Mouse (Mus musculus) heart, embryonic 14.5 days (tissue): ENCODE data around the gene Ldlrad3. TPM values are rescaled to one million over a fixed set of nuclear protein-coding genes. Genes with fewer than 3 reads are reported as not detected.
A peak's percentile ranks its signal among the peaks of the same experiment; 100 is the strongest.

Source experiments
- ATAC-seq: fragments of 200-750 bp; cut with Nextera tagmentation; 2 replicates; pipeline ENCODE4 v1.8.0; 2017; ENCODE audit warnings: low read depth, moderate TSS enrichment; ENCODE audit not compliant: insufficient number of reproducible peaks, insufficient read depth, low FRiP score
- H3K27ac ChIP-seq, 2 experiments: fragments of 200-500 bp in 1 of 2; fragments of 300-500 bp in 1 of 2; sonication (generic) in 1 of 2; replicated peaks in 1 of 2; 2 replicates each; pipeline ENCODE4 v1.5.1; 2012 to 2014; ENCODE audit warnings: low read depth in 2 of 2, low read length in 2 of 2, control low read depth in 1 of 2, mild to moderate bottlenecking in 1 of 2, mixed read lengths in 1 of 2; ENCODE audit not compliant: control insufficient read depth in 1 of 2, insufficient read depth in 1 of 2
- H3K27me3 ChIP-seq: fragments of 300-500 bp; sonication (generic); 2 replicates; pipeline ENCODE4 v1.6.1; 2014; ENCODE audit warnings: mild to moderate bottlenecking, low read length, control low read depth; ENCODE audit not compliant: control insufficient read depth, insufficient read depth
- H3K36me3 ChIP-seq: fragments of 300-500 bp; sonication (generic); 2 replicates; pipeline ENCODE4 v1.6.1; 2014; ENCODE audit warnings: mild to moderate bottlenecking, control low read depth, low read length, mixed read lengths; ENCODE audit not compliant: control insufficient read depth, insufficient read depth
- H3K4me1 ChIP-seq, 2 experiments: fragments of 200-500 bp in 1 of 2; fragments of 300-500 bp in 1 of 2; sonication (generic) in 1 of 2; 2 replicates each; pipeline ENCODE4 v1.6.1; 2012 to 2014; ENCODE audit warnings: low read length in 2 of 2, control low read depth in 1 of 2, mixed read lengths in 1 of 2; ENCODE audit not compliant: control insufficient read depth in 2 of 2, insufficient read depth in 2 of 2
- H3K4me2 ChIP-seq: fragments of 300-500 bp; sonication (generic); 2 replicates; pipeline ENCODE4 v1.6.1; 2014; ENCODE audit warnings: mild to moderate bottlenecking, low read length
- H3K4me3 ChIP-seq, 2 experiments: fragments of 200-500 bp in 1 of 2; fragments of 300-500 bp in 1 of 2; sonication (generic) in 1 of 2; 2 replicates each; pipeline ENCODE4 v1.5.1; 2012 to 2014; ENCODE audit warnings: low read length in 2 of 2, mild to moderate bottlenecking in 2 of 2, control low read depth in 1 of 2, low read depth in 1 of 2, moderate library complexity in 1 of 2; ENCODE audit not compliant: control insufficient read depth in 1 of 2, insufficient read depth in 1 of 2
- H3K9ac ChIP-seq: fragments of 300-500 bp; sonication (generic); 2 replicates; pipeline ENCODE4 v1.6.1; 2014; ENCODE audit warnings: mild to moderate bottlenecking, low read length
- H3K9me3 ChIP-seq: fragments of 300-500 bp; sonication (generic); 2 replicates; pipeline ENCODE4 v1.6.1; 2016; ENCODE audit warnings: low read length, control low read depth; ENCODE audit not compliant: control insufficient read depth
- WGBS: fragments of 180-500 bp; shearing (Covaris S2); extraction: QIAGEN DNeasy Blood & Tissue Kit; methylation state at CpG from one replicate; pipeline ENCODE4 v1.1.7; 2014; 5-methylcytosine and 5-hydroxymethylcytosine counted together
- polyA plus RNA-seq: library from polyadenylated mRNA; unstranded; fragments of >200 nt; fragmentation: Nextera tagmentation; extraction: Ambion mirVana; gene quantifications from 2 replicates; pipeline ENCODE4 v1.2.1, GENCODE M21; 2014

The Ldlrad3 gene
- polyA plus RNA-seq, 1 experiment from 2014 or later = 13.7 TPM

DNA sequence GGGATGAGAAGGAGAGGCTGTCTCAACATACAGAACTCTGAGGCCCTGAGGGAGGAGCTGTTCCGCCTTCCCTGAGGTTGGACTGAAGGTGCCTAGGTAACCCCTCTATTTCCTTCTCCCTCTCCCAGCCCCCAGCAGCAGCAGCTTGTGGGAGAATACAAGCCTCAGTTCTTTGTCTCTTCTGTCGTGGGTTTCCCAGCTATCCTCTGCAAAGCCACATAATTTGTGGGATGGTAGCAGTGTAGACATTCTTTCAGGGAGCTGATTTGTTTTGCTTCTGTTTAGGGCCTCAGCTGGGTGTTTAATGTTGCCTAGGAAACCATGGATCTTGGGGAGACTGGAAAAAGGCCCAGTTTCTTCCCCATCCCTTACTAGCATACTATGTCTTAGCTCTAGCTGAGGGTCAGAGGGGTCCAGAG, 266.0 kb downstream of the Ldlrad3 start:
- no peak overlapping the region for H3K4me2 ChIP-seq
- peaks cover 0 to 5% of the 10 kb centered on the region in 2 experiments; a peak in 1 of 4 replicates for H3K4me1 ChIP-seq
- no peak overlapping the region for H3K27ac ChIP-seq
- no peak overlapping the region for H3K9ac ChIP-seq
- ATAC-seq = no peak
- no peak overlapping the region for H3K4me3 ChIP-seq
- no peaks in the 10 kb centered on the region for H3K27me3 ChIP-seq
- WGBS = 69% methylated on average over 2 of the region's 2 CpGs
- no peaks in the 10 kb centered on the region for H3K36me3 ChIP-seq
- H3K9me3 ChIP-seq = no peaks in the 10 kb centered on the region

DNA sequence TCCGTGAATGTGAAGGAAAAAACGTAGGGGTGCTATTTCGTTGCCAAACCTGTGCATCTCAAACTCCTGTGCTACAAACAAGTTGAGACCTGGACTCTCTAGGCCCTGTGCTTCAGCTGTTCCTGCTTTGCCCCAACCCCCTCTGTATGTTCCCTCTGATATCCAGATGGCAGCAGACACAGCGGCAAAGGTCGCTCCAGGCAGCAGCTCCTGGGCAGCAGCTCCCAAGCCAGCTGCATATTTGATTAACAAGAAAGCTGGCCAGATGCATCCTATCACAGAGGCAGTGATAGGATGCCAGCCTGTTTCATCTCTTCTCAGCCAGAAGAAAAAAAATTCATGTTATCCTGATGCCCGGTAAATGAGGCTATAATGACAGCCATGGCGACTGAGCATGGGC, 267.7 kb downstream of the Ldlrad3 start:
- H3K9me3 ChIP-seq = no peaks in the 10 kb centered on the region
- no peak overlapping the region for H3K4me2 ChIP-seq
- no peak overlapping the region for H3K27ac ChIP-seq
- ATAC-seq = no peak
- WGBS = 70% methylated on average over 7 of the region's 7 CpGs
- H3K36me3 ChIP-seq = no peaks in the 10 kb centered on the region
- no peak overlapping the region for H3K9ac ChIP-seq
- no peaks in the 10 kb centered on the region for H3K27me3 ChIP-seq
- H3K4me1 ChIP-seq = peaks cover 0 to 5% of the 10 kb centered on the region in 2 experiments; a peak in 1 of 4 replicates
- no peak overlapping the region for H3K4me3 ChIP-seq

DNA sequence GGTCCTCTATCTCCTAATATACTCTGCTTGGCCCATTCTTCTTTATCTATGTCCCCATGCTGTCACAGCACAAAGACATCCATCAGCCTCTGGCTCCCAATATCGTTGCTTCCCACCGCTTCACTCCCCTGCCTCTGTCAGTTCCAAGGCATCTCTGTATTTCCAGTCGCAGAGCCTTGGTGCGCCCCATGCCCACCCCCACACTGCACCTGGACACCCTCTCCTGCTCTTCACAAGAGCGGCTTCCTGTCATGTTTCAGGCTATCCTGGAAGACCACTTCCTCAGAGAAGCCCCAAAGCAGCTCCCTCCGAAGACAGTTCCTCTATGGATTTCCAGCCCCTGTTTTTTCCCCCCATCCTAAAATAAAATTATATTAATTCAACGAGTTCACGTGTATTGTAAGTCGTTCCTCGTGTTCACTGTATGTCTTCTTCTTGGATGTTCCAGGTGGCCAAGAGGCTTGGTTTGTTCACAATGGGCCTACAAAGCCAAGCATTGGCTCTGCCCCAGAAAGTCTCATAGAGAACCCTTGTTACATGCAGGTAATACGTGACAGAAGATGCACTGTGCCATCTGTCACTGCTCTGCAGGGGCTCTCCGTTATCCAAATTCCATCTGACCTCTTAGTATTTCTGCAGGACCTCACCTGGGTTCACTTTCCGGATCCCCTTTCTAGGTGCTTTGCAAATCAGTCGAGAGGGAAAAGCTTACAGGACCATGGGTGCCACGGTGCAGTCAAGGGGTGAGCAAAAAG, 276.7 kb downstream of the Ldlrad3 start:
- no peak for ATAC-seq
- 0 out of 2 replicates have a peak, but pooled peaks cover 3% of the 10 kb centered on the region for H3K9me3 ChIP-seq
- no peaks in the 10 kb centered on the region for H3K36me3 ChIP-seq
- H3K4me3 ChIP-seq = no peak overlapping the region
- H3K4me1 ChIP-seq = peaks cover 0 to 3% of the 10 kb centered on the region in 2 experiments; a peak in 1 of 4 replicates
- WGBS = 87% methylated on average over 15 of the region's 15 CpGs
- no peak overlapping the region for H3K9ac ChIP-seq
- no peaks in the 10 kb centered on the region for H3K27me3 ChIP-seq
- H3K4me2 ChIP-seq = no peak overlapping the region
- no peak overlapping the region for H3K27ac ChIP-seq

DNA sequence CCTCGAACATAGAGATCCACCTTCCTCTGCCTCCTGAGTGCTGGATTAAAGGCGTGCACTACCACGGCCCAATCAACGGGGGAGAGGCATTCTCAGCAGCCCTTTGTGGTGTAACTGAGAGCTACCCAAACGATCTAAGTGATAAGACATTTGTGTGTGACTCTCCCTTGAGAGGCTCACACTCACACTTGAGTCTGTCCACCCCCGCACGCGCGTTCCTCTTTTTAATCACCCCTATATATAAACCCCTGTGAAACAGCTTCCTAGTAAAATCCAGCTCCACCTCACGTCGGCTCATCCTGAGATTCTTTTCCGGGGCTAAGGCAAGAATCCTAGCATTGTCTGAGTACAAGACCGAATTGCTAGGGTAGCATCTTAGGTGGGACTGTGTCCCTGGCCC, 277.4 kb downstream of the Ldlrad3 start:
- 0 out of 2 replicates have a peak, but pooled peaks cover 3% of the 10 kb centered on the region for H3K9me3 ChIP-seq
- no peaks in the 10 kb centered on the region for H3K27me3 ChIP-seq
- H3K9ac ChIP-seq = no peak overlapping the region
- H3K4me1 ChIP-seq = peaks cover 0 to 3% of the 10 kb centered on the region in 2 experiments; a peak in 1 of 4 replicates
- ATAC-seq = no peak
- H3K27ac ChIP-seq = no peak overlapping the region
- H3K4me3 ChIP-seq = no peak overlapping the region
- no peaks in the 10 kb centered on the region for H3K36me3 ChIP-seq
- 70% methylated on average over 13 of the region's 13 CpGs for WGBS
- H3K4me2 ChIP-seq = no peak overlapping the region

DNA sequence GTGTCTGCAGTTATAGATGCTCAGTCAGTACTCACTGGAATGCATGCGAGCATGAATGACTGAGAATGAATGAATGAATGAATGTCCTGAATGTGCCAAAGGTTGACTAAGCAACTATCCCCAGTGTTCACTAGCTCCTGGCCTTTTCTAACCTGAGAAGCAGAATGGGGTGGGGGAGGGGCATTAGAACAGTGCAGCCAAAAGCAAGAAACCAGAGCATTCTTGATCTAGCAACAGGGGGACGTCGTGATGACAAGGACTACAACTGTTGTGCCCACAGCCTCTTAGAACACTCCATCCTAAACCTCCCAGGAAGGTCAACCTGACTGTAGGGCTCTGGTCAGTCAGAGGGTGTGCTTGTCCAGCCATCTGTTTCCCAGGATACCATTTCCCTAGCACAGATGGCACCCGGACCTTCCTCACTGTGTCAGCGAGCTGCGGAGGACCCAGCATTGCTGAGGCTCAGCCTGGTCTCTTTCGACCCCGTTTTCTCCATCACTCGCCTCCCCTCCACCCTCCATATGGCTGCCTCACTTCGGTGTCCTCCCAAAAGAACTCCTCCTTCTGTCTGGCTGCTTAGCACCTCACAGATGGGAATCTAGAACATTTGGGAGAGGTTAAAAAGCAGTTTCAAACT, 278.7 kb downstream of the Ldlrad3 start:
- 62% methylated on average over 10 of the region's 10 CpGs for WGBS
- H3K27ac ChIP-seq = no peak overlapping the region
- H3K4me1 ChIP-seq = peaks cover 0 to 3% of the 10 kb centered on the region in 2 experiments; a peak in 1 of 4 replicates
- H3K9me3 ChIP-seq = 0 out of 2 replicates have a peak, but pooled peaks cover 3% of the 10 kb centered on the region
- 0 out of 2 replicates have a peak, but pooled peaks cover 3% of the 10 kb centered on the region for H3K36me3 ChIP-seq
- no peak overlapping the region for H3K9ac ChIP-seq
- no peak overlapping the region for H3K4me3 ChIP-seq
- no peak for ATAC-seq
- H3K4me2 ChIP-seq = no peak overlapping the region
- H3K27me3 ChIP-seq = no peaks in the 10 kb centered on the region

DNA sequence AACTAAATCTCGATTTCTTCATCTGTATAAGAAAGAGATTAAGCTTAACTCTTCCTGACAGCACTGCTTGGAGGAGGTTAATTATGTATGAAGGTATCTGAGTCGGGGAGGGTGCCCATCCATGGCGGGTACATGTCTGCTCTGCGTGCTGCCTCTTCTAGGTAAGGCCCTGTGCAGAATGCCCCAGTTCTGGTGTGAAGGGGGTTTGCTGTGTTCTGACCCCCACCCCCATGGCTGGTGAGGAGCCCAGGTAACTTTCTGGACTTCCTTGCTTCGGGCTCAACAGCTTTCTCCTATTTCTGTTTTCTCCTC, 279.9 kb downstream of the Ldlrad3 start:
- no peak for ATAC-seq
- H3K4me1 ChIP-seq = peaks cover 0 to 3% of the 10 kb centered on the region in 2 experiments; a peak in 1 of 4 replicates
- H3K9ac ChIP-seq = peak overlapping the region; percentile 35; the same call in 1 of the 2 replicates
- peaks cover 10% of the 10 kb centered on the region; the same call in 1 of the 2 replicates for H3K36me3 ChIP-seq
- no peaks in the 10 kb centered on the region for H3K27me3 ChIP-seq
- no peak overlapping the region for H3K4me3 ChIP-seq
- H3K27ac ChIP-seq = no peak overlapping the region
- peak overlapping the region; percentile 49; the same call in 1 of the 2 replicates for H3K4me2 ChIP-seq
- 0 out of 2 replicates have a peak, but pooled peaks cover 3% of the 10 kb centered on the region for H3K9me3 ChIP-seq
- 64% methylated on average over 5 of the region's 5 CpGs for WGBS

DNA sequence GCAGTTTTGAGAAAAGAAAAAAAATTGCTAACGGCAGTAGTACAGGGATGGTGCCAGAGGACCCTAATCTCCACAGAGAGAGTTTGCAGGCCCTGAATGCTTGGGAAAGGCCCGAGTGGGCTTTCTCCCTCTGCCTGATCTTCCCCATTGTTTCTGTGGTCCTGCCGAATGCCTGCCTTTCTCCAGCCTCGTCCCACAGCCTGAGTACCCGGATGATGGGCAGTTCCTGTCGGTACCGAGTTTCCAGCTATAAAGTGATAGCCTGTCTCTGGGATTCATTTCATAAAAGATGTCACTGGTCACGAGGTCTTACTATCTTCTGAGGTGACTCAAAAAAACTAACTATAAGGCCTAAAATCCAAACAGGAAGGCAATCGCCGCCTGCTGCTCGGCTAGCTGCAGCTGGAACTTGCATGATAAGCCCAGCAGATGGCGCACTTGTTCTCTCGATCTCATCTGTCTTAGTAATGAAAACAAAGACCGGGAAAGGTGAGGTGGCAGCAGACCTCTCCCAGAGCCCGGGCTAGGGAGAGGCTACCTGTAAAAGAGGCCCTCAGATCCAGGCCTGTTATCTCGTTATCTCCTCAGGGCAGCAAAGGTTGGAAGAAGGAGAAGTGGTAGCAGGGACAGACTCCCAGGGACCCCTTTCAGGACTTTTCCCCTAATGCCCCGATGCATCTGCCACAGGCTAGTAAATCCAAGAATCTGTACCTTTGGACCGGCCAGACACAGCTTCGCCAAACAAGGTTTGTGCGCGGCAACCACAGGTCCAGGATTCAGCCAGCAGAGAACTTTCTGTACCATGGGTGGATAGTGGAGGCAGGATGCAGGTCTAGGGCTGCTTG, 280.4 kb downstream of the Ldlrad3 start:
- Histone ChIP-seq H3K27ac (no peak overlapping the region), H3K4me2 (peak overlapping the region; percentile 49), H3K4me3 (peak overlapping the region in 1 of 2 experiments; percentile 3; a peak in 1 of 4 replicates), H3K4me1 (peaks cover 0 to 3% of the 10 kb centered on the region in 2 experiments; a peak in 1 of 4 replicates), H3K27me3 (no peaks in the 10 kb centered on the region), H3K9me3 (0 out of 2 replicates have a peak, but pooled peaks cover 3% of the 10 kb centered on the region), H3K36me3 (peaks cover 14% of the 10 kb centered on the region), H3K9ac (peak overlapping the region; percentile 35)
- WGBS = 27% methylated on average over 21 of the region's 21 CpGs
- ATAC-seq = no peak
